Mouse (Mus musculus): Measurements from ENCODE around the gene Clstn1.

- no peak for TF ChIP-seq CTCF (IDR thresholded peaks at IDR 0.05; ENCODE audit: low read depth)
- no peak for TF ChIP-seq EP300 (IDR thresholded peaks at IDR 0.05; ENCODE audit: low read depth)
These were observed 71.7 kb downstream of the Clstn1 start for GRCm38 (mm10) chr4:149657858-149658416.

All from liver, embryonic 14.5 days (tissue).